Mouse (Mus musculus): ENCODE measurements at regions not wholly inside any gene's neighbourhood (a gene's known extent, or its start where the extent isn't known, plus 50 kb on each side); places are given as distances from the start of the nearest gene placed in this dataset.
A peak's percentile ranks its signal among the peaks of the same experiment; 100 is the strongest.

DNA sequence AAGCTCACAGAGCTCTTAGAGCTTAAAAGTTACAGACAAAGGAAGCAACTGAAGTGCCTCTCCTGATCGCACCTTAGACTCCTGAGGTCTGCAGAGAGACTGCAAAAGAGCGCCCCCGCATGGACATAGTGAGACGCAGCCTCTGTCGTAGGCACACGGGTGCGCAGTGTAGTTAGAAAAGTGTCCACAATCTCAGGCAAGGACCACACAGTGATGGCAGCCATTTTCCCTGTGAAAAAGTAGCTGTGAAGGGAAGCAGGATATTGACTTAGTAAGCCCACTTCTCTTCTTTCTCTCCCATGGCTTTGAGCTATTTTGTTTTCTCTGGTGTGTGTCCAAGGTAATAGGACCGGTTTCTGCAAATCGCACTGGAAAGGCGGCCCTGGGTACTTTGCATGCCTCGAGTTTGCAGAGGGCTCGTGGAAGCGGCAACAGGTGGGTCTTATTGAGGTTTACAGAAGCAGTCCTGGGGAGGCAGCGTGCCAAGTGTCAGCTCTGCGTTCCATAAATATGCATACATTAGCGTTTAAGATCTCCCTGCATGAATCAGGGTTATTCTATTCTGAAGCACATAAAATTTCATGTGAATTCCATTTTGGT lies 188.0 kb downstream of the Pax3 start:
- WGBS = 14% methylated on average over 16 of the region's 16 CpGs

GRCm38 (mm10) chr1:78004376-78004775 lies 192.6 kb downstream of the Pax3 start:
- WGBS = 92% methylated on average over 3 of the region's 3 CpGs

More for the DNA sequence above, 188.0 kb downstream of the Pax3 start:
- Histone ChIP-seq H3K27ac (ENCODE audit: low read length) (no peak overlapping the region), H3K4me3 (ENCODE audit: low read depth, low read length) (no peak overlapping the region), H3K9ac (replicated peaks; ENCODE audit: low read depth, low read length) (no peak overlapping the region), H3K4me2 (replicated peaks; ENCODE audit: low read depth, low read length) (no peak overlapping the region; the same call in 1 of the 2 replicates), H3K9me3 (ENCODE audit: control insufficient read depth, low read depth, low read length) (no peaks in the 10 kb centered on the region), H3K36me3 (ENCODE audit: control insufficient read depth, insufficient read depth, low read length) (no peaks in the 10 kb centered on the region), H3K4me1 (ENCODE audit: control insufficient read depth, insufficient read depth, low read length) (peaks cover 3% of the 10 kb centered on the region; the same call in 1 of the 2 replicates), H3K27me3 (ENCODE audit: control insufficient read depth, insufficient read depth, low read length) (0 out of 2 replicates have a peak, but pooled peaks cover 5% of the 10 kb centered on the region)
- peak; percentile 71; the same call in 1 of the 2 replicates for ATAC-seq (ENCODE audit: insufficient number of reproducible peaks, insufficient read depth, low FRiP score, low read depth)

GRCm38 (mm10) chr1:77998727-77999126 lies 198.2 kb downstream of the Pax3 start:
- Histone ChIP-seq H3K9ac (replicated peaks; ENCODE audit: low read depth, low read length) (no peak overlapping the region), H3K4me3 (ENCODE audit: low read depth, low read length) (no peak overlapping the region), H3K27ac (ENCODE audit: low read length) (no peak overlapping the region), H3K4me2 (replicated peaks; ENCODE audit: low read depth, low read length) (no peak overlapping the region), H3K27me3 (ENCODE audit: control insufficient read depth, insufficient read depth, low read length) (no peaks in the 10 kb centered on the region), H3K9me3 (ENCODE audit: control insufficient read depth, low read depth, low read length) (no peaks in the 10 kb centered on the region), H3K36me3 (ENCODE audit: control insufficient read depth, insufficient read depth, low read length) (no peaks in the 10 kb centered on the region), H3K4me1 (ENCODE audit: control insufficient read depth, insufficient read depth, low read length) (no peaks in the 10 kb centered on the region)
- 96% methylated on average over 3 of the region's 3 CpGs for WGBS
- no peak for ATAC-seq (ENCODE audit: insufficient number of reproducible peaks, insufficient read depth, low FRiP score, low read depth)

More at GRCm38 (mm10) chr1:78004376-78004775, 192.6 kb downstream of the Pax3 start:
- Histone ChIP-seq H3K4me1 (ENCODE audit: control insufficient read depth, insufficient read depth, low read length) (peaks cover 3% of the 10 kb centered on the region; the same call in 1 of the 2 replicates), H3K9me3 (ENCODE audit: control insufficient read depth, low read depth, low read length) (no peaks in the 10 kb centered on the region), H3K4me2 (replicated peaks; ENCODE audit: low read depth, low read length) (no peak overlapping the region), H3K27me3 (ENCODE audit: control insufficient read depth, insufficient read depth, low read length) (no peaks in the 10 kb centered on the region), H3K9ac (replicated peaks; ENCODE audit: low read depth, low read length) (no peak overlapping the region), H3K27ac (ENCODE audit: low read length) (no peak overlapping the region), H3K36me3 (ENCODE audit: control insufficient read depth, insufficient read depth, low read length) (no peaks in the 10 kb centered on the region), H3K4me3 (ENCODE audit: low read depth, low read length) (no peak overlapping the region)
- no peak for ATAC-seq (ENCODE audit: insufficient number of reproducible peaks, insufficient read depth, low FRiP score, low read depth)

DNA sequence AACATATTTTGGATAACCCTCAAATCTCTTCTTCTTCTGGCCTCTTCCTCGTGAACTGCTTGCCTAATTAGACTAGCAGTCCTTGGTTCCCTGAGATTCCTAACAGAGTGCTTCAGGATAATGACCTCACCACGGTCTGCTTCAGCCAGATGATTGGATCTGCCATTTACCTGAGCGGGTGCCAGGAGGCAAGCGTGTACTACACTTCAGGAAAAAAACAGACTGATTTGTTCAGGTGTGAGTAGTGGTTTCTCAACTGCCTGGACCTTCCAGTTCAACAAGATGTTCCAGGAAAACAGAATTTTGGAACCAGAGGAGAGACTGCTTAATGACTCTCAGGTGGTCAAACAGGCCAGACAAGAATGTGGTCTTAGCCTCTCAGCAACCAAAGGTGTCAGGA lies 215.4 kb downstream of the Pax3 start:
- Histone ChIP-seq H3K9ac (replicated peaks; ENCODE audit: low read depth, low read length) (no peak overlapping the region), H3K4me1 (ENCODE audit: control insufficient read depth, insufficient read depth, low read length) (no peaks in the 10 kb centered on the region), H3K4me2 (replicated peaks; ENCODE audit: low read depth, low read length) (no peak overlapping the region), H3K4me3 (ENCODE audit: low read depth, low read length) (no peak overlapping the region), H3K27ac (ENCODE audit: low read length) (no peak overlapping the region), H3K27me3 (ENCODE audit: control insufficient read depth, insufficient read depth, low read length) (no peaks in the 10 kb centered on the region), H3K9me3 (ENCODE audit: control insufficient read depth, low read depth, low read length) (no peaks in the 10 kb centered on the region), H3K36me3 (ENCODE audit: control insufficient read depth, insufficient read depth, low read length) (no peaks in the 10 kb centered on the region)
- ATAC-seq (ENCODE audit: insufficient number of reproducible peaks, insufficient read depth, low FRiP score, low read depth) = no peak
- 67% methylated on average over 4 of the region's 4 CpGs for WGBS

DNA sequence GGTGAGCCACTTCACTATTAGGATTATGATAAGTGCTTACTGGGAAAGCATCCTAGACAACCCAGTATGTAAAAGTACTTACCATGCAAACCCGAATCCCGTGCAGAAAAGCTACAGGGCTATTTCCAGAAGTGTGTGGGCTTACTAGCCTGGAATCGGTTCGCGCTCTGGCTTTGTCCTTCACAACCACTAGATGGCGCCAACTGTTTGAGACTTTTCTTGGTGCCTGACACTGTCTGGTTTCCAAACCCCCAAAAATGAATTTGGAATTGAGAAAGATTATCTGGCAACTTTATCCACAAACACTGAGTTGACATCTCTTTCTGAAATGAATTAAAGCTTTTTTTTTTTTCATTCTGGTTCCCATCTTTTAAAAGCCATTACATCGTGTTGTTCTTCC lies 218.2 kb downstream of the Pax3 start:
- no peaks in the 10 kb centered on the region for H3K27me3 ChIP-seq (ENCODE audit: control insufficient read depth, insufficient read depth, low read length)
- H3K36me3 ChIP-seq (ENCODE audit: control insufficient read depth, insufficient read depth, low read length) = no peaks in the 10 kb centered on the region
- H3K4me2 ChIP-seq (replicated peaks; ENCODE audit: low read depth, low read length) = no peak overlapping the region
- H3K9ac ChIP-seq (replicated peaks; ENCODE audit: low read depth, low read length) = no peak overlapping the region
- WGBS = 5% methylated on average over 7 of the region's 7 CpGs
- H3K4me1 ChIP-seq (ENCODE audit: control insufficient read depth, insufficient read depth, low read length) = no peaks in the 10 kb centered on the region
- no peak overlapping the region for H3K4me3 ChIP-seq (ENCODE audit: low read depth, low read length)
- no peak overlapping the region for H3K27ac ChIP-seq (ENCODE audit: low read length)
- H3K9me3 ChIP-seq (ENCODE audit: control insufficient read depth, low read depth, low read length) = no peaks in the 10 kb centered on the region
- ATAC-seq (ENCODE audit: insufficient number of reproducible peaks, insufficient read depth, low FRiP score, low read depth) = no peak

DNA sequence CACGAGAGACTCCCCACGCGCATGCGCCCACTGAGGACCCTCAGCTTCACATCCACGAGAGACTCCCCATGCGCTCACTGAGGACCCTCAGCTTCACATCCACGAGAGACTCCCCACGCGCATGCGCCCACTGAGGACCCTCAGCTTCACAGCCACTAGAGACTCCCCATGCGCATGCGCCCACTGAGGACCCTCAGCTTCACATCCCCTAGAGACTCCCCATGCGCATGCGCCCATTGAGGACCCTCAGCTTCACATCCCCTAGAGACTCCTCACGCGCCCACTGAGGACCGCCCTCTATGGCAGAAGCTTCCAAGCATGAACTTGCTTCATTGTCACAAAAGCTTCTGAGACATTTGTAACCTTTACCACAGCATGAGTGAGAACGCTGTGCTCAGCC lies 221.0 kb downstream of the Pax3 start:
- Histone ChIP-seq H3K36me3 (ENCODE audit: control insufficient read depth, insufficient read depth, low read length) (no peaks in the 10 kb centered on the region), H3K27ac (ENCODE audit: low read length) (no peak overlapping the region), H3K4me2 (replicated peaks; ENCODE audit: low read depth, low read length) (no peak overlapping the region), H3K27me3 (ENCODE audit: control insufficient read depth, insufficient read depth, low read length) (no peaks in the 10 kb centered on the region), H3K9ac (replicated peaks; ENCODE audit: low read depth, low read length) (no peak overlapping the region), H3K4me1 (ENCODE audit: control insufficient read depth, insufficient read depth, low read length) (no peaks in the 10 kb centered on the region), H3K4me3 (ENCODE audit: low read depth, low read length) (no peak overlapping the region), H3K9me3 (ENCODE audit: control insufficient read depth, low read depth, low read length) (no peaks in the 10 kb centered on the region)
- no peak for ATAC-seq (ENCODE audit: insufficient number of reproducible peaks, insufficient read depth, low FRiP score, low read depth)
- WGBS = 92% methylated on average over 18 of the region's 18 CpGs

- no peak overlapping the region for H3K4me3 ChIP-seq (ENCODE audit: low read depth, low read length)
- WGBS = 12% methylated on average over 9 of the region's 9 CpGs
- no peaks in the 10 kb centered on the region for H3K4me1 ChIP-seq (ENCODE audit: control insufficient read depth, insufficient read depth, low read length)
- H3K27me3 ChIP-seq (ENCODE audit: control insufficient read depth, insufficient read depth, low read length) = no peaks in the 10 kb centered on the region
- H3K4me2 ChIP-seq (replicated peaks; ENCODE audit: low read depth, low read length) = no peak overlapping the region
- H3K9me3 ChIP-seq (ENCODE audit: control insufficient read depth, low read depth, low read length) = no peaks in the 10 kb centered on the region
- no peaks in the 10 kb centered on the region for H3K36me3 ChIP-seq (ENCODE audit: control insufficient read depth, insufficient read depth, low read length)
- no peak overlapping the region for H3K9ac ChIP-seq (replicated peaks; ENCODE audit: low read depth, low read length)
- no peak overlapping the region for H3K27ac ChIP-seq (ENCODE audit: low read length)
- no peak for ATAC-seq (ENCODE audit: insufficient number of reproducible peaks, insufficient read depth, low FRiP score, low read depth)
These were observed 224.6 kb downstream of the Pax3 start for GRCm38 (mm10) chr1:77972301-77972717.

GRCm38 (mm10) chr1:77964656-77965335 lies 232.1 kb downstream of the Pax3 start:
- Histone ChIP-seq H3K4me3 (ENCODE audit: low read depth, low read length) (no peak overlapping the region), H3K36me3 (ENCODE audit: control insufficient read depth, insufficient read depth, low read length) (no peaks in the 10 kb centered on the region), H3K4me1 (ENCODE audit: control insufficient read depth, insufficient read depth, low read length) (no peaks in the 10 kb centered on the region), H3K4me2 (replicated peaks; ENCODE audit: low read depth, low read length) (no peak overlapping the region), H3K27me3 (ENCODE audit: control insufficient read depth, insufficient read depth, low read length) (no peaks in the 10 kb centered on the region), H3K27ac (ENCODE audit: low read length) (no peak overlapping the region), H3K9ac (replicated peaks; ENCODE audit: low read depth, low read length) (no peak overlapping the region), H3K9me3 (ENCODE audit: control insufficient read depth, low read depth, low read length) (no peaks in the 10 kb centered on the region)
- WGBS = 38% methylated on average over 3 of the region's 3 CpGs
- ATAC-seq (ENCODE audit: insufficient number of reproducible peaks, insufficient read depth, low FRiP score, low read depth) = no peak
